Mouse (Mus musculus) testis, adult 2 months (tissue): Measurements from ENCODE around the gene Ntn3.

Experiments
- CTCF ChIP-seq: fragments of 200-500 bp; IDR thresholded peaks from 2 replicates; pipeline ENCODE4 v1.5.1; 2012; ENCODE audit warnings: low read depth, mild to moderate bottlenecking, inconsistent platforms, low read length, moderate library complexity; ENCODE audit not compliant: control insufficient read depth, insufficient read depth, insufficient replicate concordance
- POLR2A ChIP-seq: fragments of 200-500 bp; IDR thresholded peaks from 2 replicates; pipeline ENCODE4 v1.6.1; 2012; ENCODE audit warnings: low read depth, mild to moderate bottlenecking, inconsistent platforms, low read length, moderate library complexity; ENCODE audit not compliant: control insufficient read depth

GRCm38 (mm10) chr17:24205284-24205888 lies 3.9 kb downstream of the Ntn3 start, which contains the start of gene Tbc1d24:
- TF ChIP-seq POLR2A (no peak; the same call in none of the 2 replicates), CTCF (no peak)
